Mouse (Mus musculus): ENCODE measurements around the gene Mybl2.
A peak's percentile ranks its signal among the peaks of the same experiment; 100 is the strongest.
"Not testable (repeated sequence)": the region's sequence is repeated elsewhere in the genome, so short reads cannot be mapped to it uniquely, and the experiment has no call there.

The Mybl2 gene

GRCm38 (mm10) chr2:163054335-163054840 is at the start of gene Mybl2:
Gene Mybl2, plus strand, starts transcription at chr2:163054687.
- peak; percentile 94 for DNase-seq (ENCODE audit: low spot score)

DNA sequence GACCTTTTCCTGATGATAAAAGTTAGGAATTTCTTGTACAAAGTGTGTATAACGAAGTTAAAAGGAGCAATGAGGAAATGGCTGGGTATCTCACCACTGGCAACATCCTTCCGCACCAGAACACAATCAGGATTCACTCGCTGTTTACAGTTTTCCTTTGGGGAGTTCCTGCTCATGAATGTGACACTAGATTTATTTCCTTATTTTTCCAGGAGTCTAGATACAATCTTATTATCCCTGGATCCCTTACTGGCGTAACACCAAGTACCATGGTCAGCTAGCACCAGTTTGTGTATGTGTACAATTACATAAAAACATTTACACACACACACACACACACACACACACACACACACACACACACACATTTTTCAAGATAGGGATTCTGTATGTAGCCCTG is 47.2 kb upstream of the Mybl2 start:
- no peak for DNase-seq (ENCODE audit: low spot score)

- DNase-seq (ENCODE audit: low spot score) = peak; percentile 93
Observed at GRCm38 (mm10) chr2:163016916-163017743, 37.4 kb upstream of the Mybl2 start, which contains the start of gene Ift52. Gene Ift52, plus strand, starts transcription at chr2:163017354.

DNA sequence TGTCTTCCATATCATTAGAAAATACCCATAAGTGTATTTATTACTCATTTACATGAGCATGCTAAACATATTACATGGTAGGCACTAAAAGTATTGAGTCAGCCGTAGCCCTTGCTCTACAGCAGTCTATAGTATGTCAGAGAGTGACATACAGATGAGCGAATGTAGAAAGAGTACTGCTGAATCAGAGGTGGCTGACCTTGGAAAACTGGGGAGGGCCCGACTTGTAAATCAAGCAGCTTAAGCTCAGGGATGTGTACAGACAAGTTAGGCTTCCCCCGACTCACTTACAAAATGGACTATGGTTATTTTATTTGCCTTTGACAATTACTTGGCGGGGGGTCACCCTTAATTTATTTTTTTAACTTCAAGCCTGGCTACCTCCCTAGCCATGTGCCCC is 23.2 kb upstream of the Mybl2 start:
- DNase-seq (ENCODE audit: low spot score) = no peak

DNA sequence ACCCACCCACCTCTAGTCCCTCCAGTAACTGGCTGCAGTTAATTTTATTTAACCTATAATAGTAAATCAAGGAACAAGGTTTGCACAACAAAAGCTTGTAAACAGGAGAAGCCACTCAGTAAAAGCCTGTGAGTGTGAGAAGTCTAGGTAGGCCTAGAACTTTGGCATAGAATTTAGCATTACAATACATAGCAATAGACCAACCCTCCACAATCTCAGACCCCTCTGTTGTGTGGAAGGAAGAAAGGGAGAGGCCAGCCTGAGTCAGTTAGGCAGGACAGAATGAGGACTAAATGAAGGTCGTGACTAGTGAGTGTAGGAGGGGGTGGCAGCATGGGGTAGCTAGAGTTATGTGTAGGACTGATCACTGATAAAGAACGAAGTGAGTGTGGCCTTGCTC is 22.7 kb upstream of the Mybl2 start:
- no peak for DNase-seq (ENCODE audit: low spot score)

- DNase-seq (ENCODE audit: low spot score) = no peak
Observed at GRCm38 (mm10) chr2:163032622-163033021, 21.9 kb upstream of the Mybl2 start.

DNA sequence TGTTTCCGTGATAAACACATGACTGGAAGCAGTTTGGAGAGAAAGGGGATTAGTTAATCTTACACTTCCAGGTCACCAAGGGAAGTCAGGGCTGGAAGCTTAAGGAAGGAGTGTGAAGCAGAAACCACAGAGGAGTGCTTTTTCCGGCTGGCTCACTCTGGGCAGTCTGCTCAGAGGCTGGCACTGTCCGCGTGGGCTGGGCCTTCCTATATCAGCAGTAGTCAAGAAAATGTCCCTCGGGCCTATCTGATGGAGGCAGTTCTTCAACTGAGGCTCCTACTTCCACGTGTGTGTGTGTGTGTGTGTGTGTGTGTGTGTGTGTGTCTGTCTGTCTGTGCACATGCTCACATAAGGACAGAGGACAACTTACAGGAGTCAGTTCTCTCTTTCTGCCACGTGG is 14.5 kb upstream of the Mybl2 start:
- DNase-seq (ENCODE audit: low spot score) = no peak

GRCm38 (mm10) chr2:163048125-163048524 is 6.4 kb upstream of the Mybl2 start:
- DNase-seq (ENCODE audit: low spot score) = peak; percentile 69

GRCm38 (mm10) chr2:163049116-163049515 is 5.4 kb upstream of the Mybl2 start:
- no peak for DNase-seq (ENCODE audit: low spot score)

DNA sequence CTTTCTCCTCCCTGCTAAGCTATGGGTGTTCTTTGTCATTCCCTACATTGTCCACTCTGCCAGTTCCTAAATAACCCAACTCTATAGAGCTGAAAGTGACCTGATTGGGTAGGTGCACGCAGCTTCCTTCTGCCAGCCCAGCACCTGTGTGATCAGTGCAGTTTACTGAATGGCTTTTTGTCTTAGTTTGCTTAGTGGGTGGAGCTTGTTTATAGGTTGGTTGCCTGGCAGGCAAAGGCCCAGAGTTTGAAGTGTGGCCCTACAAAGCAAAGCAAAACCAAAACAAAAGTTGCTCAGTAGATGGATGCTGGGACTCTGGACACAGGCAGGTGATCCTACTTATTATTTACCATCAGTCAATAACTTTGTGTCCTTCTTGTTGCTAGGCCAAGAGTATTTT is 2.8 kb upstream of the Mybl2 start:
- no peak for DNase-seq (ENCODE audit: low spot score)

- DNase-seq (ENCODE audit: low spot score) = no peak
Observed at GRCm38 (mm10) chr2:163052101-163052500, 2.4 kb upstream of the Mybl2 start.

GRCm38 (mm10) chr2:163052826-163053225 is 1.7 kb upstream of the Mybl2 start:
- no peak for DNase-seq (ENCODE audit: low spot score)

DNA sequence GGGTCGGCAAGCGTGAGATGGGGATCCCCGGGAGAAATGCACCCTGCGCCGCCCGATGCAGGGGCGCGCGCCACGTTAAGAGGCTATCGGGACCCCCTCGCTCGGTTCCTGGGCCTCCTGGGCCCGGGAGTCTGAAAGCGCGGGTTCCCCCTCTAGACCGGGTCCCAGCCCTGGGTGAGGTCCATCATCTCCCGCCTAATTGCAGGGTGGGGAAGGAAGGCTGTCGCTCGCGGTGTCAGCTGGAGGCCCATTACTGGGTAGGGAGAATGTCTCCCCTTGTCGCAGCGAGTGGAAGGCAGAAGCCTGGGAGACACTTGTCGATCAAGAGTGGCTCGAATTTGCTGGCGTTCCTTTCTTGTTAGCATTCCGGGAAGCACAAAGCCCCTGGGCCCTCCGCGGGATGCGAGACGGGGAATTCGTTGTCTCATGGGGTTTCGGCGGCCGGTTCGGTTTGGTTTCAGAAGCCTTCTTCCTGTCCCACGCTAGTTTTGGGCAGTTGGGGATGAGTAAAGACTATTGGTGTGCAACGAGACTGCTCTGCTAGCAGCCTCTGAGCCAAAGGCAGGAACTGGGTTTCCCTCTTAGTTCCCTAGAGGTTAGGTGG is 506 bp downstream of the Mybl2 start:
- DNase-seq (ENCODE audit: low spot score) = no peak

DNA sequence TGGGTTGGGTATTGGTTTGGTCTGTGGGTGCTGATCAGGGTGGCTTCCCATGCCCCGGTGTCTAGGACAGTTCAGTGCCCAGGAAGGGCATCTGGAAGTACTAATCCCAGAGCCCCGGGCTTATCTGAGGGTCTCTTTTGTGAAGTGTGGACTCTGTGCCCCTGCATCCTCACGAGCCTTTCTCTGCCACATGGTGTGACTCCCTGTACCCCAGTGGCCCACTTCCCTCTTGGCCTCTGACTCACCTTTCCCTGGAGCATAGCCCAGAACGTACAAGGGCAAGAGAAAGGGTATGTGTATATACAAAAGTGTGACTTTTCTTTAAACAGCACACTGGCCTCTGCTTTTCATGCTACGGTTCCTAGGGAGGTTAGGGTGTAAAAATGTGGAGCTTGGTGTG is 1.2 kb downstream of the Mybl2 start:
- no peak for DNase-seq (ENCODE audit: low spot score)

DNA sequence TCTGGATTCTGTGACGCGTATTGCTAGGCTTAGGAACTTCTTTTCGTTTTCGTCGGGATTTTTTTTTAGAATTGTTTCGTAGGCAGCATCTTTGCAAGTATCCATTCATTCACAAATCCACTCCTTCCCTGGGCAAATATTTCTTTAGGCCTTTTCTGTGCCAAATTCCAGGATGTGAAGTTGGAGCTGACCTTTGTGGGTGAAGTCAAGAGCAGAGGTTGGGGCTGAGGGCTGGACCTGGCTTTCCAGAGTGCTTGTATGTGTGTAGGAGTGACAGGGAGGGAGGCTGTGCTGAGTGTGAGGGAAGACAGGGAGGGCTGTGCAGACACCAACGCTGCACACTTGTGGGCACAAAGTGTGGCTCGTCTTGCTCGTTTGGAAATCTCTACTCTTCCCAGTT is 2.1 kb downstream of the Mybl2 start:
- DNase-seq (ENCODE audit: low spot score) = no peak

- not testable (repeated sequence) for DNase-seq (ENCODE audit: low spot score)
Observed at GRCm38 (mm10) chr2:163058981-163059380, 4.5 kb downstream of the Mybl2 start.

DNA sequence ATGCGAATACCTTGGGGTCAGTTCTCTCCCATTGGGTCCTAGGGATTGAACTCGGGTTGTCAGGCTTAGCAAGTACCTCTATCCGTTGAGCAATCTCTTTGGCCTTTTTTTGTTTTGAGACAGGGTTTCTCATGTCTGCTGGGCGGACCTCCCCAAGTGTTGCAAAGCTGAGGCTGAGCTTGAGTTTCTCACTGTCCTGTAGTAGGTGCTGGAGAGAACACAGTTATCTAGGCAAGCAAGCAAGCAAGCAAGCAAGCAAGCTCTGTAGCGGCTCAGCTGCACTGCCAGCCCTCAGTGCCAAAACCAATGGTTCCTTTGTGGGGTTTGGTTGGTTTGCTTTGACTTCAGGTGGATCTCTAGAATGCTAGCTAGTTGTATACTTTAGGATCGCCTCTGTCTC is 6.1 kb downstream of the Mybl2 start:
- no peak for DNase-seq (ENCODE audit: low spot score)

DNA sequence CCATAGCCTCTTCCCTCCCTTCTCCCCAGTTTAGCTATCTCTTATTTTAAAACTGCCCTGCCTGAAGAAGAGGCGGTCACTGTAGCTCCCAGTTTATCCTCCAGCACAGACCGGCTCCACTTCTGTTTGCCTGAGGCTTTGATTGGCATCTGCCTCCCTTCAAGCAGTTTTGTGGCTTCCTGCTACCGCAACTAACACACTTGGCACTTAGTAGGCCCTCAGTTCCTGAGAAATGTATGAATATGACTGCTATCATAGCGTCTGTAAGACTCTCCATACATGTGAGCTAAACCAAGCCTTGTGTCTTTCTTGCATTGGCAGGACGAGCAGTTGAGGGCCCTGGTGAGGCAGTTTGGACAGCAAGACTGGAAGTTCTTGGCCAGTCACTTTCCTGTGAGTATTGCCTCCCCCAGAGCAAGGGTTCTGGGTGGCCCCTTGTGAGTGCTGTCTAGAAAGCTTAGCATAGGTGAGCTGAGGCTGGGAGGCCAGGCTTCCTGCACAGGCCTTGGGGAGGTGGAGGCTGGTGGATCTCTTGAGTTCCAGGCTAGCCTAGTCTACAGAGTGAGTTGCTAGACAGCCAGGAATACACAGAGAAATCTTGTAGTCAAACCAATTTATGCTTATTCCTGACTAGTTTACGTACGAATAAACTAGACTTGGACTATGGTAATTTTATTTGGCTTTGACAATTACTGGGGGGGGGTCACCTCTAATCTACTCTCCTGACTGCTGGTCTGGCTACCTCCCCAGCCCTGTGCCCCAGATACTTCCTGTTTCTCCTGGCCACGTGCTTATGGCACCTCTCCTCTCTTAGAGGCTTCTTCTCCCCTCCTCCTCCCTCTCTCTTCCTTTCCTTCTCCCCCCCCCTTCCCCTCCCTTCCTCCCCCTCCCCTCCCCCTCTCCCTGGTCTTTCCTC is 7.0 kb downstream of the Mybl2 start:
- no peak for DNase-seq (ENCODE audit: low spot score)

DNA sequence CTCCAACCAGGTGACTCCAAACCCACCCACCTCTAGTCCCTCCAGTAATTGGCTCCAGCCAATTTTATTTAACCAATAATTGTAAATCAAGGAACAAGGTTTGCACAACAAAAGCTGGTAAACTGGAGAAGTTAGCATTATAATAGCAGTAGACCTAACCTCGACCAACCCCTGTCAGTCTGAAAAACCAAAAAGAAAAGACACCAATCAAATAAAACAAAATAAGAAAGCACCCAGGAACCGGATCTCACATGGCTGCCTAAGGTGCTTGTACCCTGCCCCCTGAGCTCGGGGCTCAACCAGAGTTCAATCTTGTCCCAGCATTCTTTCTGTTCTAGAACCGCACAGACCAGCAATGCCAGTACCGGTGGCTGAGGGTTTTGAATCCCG is 7.6 kb downstream of the Mybl2 start:
- DNase-seq (ENCODE audit: low spot score) = no peak

DNA sequence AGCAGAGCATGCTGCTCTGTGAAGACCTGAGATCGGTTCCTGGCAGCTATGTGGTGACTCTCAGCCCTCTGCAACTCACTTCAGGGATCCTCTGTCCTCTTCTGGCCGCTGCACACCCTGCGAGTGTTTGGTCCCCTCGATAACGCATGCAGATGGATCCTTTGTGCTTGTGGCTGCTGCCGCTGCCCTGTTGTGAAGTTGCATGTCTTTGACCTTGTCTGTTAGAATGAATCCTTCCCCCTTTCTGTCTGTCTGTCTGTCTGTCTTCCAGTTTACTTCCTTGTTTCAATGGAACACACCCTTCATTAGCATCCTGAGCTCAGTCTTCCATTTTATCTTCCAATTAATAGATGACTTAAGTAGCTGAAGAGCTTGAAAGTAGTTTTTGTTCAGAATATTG is 11.8 kb downstream of the Mybl2 start:
- no peak for DNase-seq (ENCODE audit: low spot score)

- no peak for DNase-seq (ENCODE audit: low spot score)
Observed at GRCm38 (mm10) chr2:163067233-163067632, 12.7 kb downstream of the Mybl2 start.

DNA sequence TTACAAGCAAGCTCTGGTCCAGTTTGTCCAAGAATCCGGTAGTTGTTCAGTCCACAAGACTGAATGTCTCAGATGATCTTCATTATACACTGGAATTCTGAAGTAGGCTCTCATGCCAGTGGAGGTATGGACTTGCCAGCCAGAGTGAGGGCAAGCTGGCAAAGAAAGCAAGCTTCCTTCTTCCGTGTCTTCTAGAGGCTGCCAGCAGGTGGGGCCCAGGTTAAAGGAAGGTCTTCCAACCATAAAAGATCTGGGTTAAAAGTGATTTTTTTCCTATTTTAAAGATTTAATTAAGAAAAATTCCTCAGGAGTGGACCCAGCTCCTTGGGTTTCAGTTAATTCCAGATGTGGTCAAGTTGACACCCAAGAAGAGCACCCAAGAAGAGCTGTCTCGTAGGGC is 15.7 kb downstream of the Mybl2 start:
- no peak for DNase-seq (ENCODE audit: low spot score)
